Mouse (Mus musculus) ES-Bruce4 (cell line): ENCODE data around the gene Ddx50.

Source experiments
- CTCF ChIP-seq: IDR thresholded peaks from one replicate; pipeline ENCODE4 v1.8.1; 2011; ENCODE audit warnings: low read depth, low read length
- EP300 ChIP-seq: IDR thresholded peaks from 2 replicates; pipeline ENCODE4 v1.6.1; 2011; ENCODE audit warnings: low read depth, low read length; ENCODE audit not compliant: insufficient read depth

GRCm38 (mm10) chr10:62676196-62676595 is 25.2 kb upstream of the Ddx50 start:
- TF ChIP-seq CTCF (no peak), EP300 (no peak)
